Mouse (Mus musculus) ES-E14 (cell line): ENCODE data around the gene Tnnc2.

Experiments
- CHD2 ChIP-seq: IDR thresholded peaks from 2 replicates; pipeline ENCODE4 v1.6.1; 2014; ENCODE audit warnings: mild to moderate bottlenecking, low read depth, low read length, inconsistent platforms
- HCFC1 ChIP-seq: IDR thresholded peaks from 2 replicates; pipeline ENCODE4 v1.6.1; 2012; ENCODE audit warnings: low read length, inconsistent platforms, borderline replicate concordance; ENCODE audit not compliant: insufficient read depth
- ZC3H11A ChIP-seq: IDR thresholded peaks from 2 replicates; pipeline ENCODE4 v1.6.1; 2012; ENCODE audit warnings: low read depth, mild to moderate bottlenecking, inconsistent platforms, low read length, borderline replicate concordance
- ZNF384 ChIP-seq: IDR thresholded peaks from 2 replicates; pipeline ENCODE4 v1.6.1; 2012; ENCODE audit warnings: low read depth, low read length, inconsistent platforms

DNA sequence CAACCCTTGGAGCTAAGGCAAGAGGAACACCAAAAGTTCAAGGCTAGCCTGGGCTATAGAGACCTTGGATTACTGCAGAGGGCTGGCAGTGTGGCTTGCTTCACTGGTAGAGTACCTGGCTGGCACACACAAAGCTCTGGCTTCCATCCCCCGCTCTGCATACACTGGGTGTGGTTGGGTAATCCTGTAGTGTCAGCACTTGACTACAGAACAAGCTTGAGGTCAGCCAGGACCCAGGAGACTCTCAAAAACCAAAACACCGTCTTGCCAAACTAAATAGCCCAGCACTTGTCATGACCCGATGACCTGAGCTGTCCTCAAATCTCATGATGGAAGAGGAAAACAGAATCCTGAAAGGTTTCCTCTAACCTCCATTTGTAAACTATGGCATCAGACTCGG is 10.7 kb upstream of the Tnnc2 start:
- TF ChIP-seq HCFC1 (no peak), ZC3H11A (no peak), CHD2 (no peak), ZNF384 (no peak)
